Mouse (Mus musculus) erythroblast, embryonic 14.5 days (primary cell): ENCODE results near the gene Adcy1.

Source experiments
- GATA1 ChIP-seq: IDR thresholded peaks from 2 replicates; pipeline ENCODE4 v1.6.1; 2012; ENCODE audit warnings: low read length, inconsistent platforms, mixed read lengths
- TAL1 ChIP-seq: IDR thresholded peaks from 3 replicates; pipeline ENCODE4 v1.6.1; 2012; ENCODE audit warnings: low read length, inconsistent platforms, mixed read lengths

DNA sequence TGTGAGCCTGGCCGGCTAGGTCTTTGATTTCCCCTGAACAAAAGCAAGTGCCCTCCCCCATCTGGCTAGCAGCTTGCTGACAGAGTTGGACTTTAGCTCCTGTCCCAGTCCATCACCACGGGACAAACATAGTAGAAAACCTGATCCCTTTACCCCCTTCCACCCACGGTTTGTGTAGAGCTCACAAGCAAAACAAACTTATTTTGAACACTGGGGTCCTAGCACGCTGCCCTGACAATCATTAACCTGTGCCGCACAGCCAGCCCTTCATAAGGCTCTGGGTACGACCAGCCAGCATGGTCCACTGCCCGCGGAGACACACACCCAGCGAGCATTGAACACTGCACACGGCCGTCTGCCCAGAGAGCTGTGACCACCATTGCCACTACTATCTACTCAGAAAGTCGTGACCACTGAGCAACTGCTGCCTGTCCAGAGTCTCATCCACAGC is 134.2 kb downstream of the Adcy1 start, which contains the start of gene Igfbp1:
- TF ChIP-seq TAL1, result no peak
- no peak for TF ChIP-seq GATA1
